Mouse (Mus musculus) limb, embryonic 11.5 days (tissue): ENCODE measurements at regions not wholly inside any gene's neighbourhood (a gene's known extent, or its start where the extent isn't known, plus 50 kb on each side); places are given as distances from the start of the nearest gene placed in this dataset.

Experiments used
- ATAC-seq: fragments of 200-750 bp; cut with Nextera tagmentation; 2 replicates; pipeline ENCODE4 v1.8.0; 2017; ENCODE audit warnings: low read depth; ENCODE audit not compliant: insufficient number of reproducible peaks, low FRiP score, low TSS enrichment
- DNase-seq: peaks from one replicate; pipeline ENCODE4 v3.0.0-alpha.2; 2015; ENCODE audit warnings: low spot score
- H3K27ac ChIP-seq: fragments of 300-500 bp; sonication (generic); replicated peaks from 2 replicates; pipeline ENCODE4 v1.5.1; 2014; ENCODE audit warnings: low read depth, mild to moderate bottlenecking, low read length
- H3K27me3 ChIP-seq: fragments of 300-500 bp; sonication (generic); 2 replicates; pipeline ENCODE4 v1.6.1; 2014; ENCODE audit warnings: mild to moderate bottlenecking, low read length, mixed read lengths; ENCODE audit not compliant: control insufficient read depth, insufficient read depth
- H3K36me3 ChIP-seq: fragments of 300-500 bp; sonication (generic); 2 replicates; pipeline ENCODE4 v1.6.1; 2014; ENCODE audit warnings: mild to moderate bottlenecking, low read length, moderate library complexity, mixed read lengths; ENCODE audit not compliant: control insufficient read depth, insufficient read depth
- H3K4me1 ChIP-seq: fragments of 300-500 bp; sonication (generic); 2 replicates; pipeline ENCODE4 v1.6.1; 2014; ENCODE audit warnings: low read length, mixed read lengths; ENCODE audit not compliant: control insufficient read depth, insufficient read depth
- H3K4me2 ChIP-seq: fragments of 300-500 bp; sonication (generic); 2 replicates; pipeline ENCODE4 v1.6.1; 2014; ENCODE audit warnings: low read depth, mild to moderate bottlenecking, moderate library complexity; ENCODE audit not compliant: severe bottlenecking
- H3K4me3 ChIP-seq: fragments of 300-500 bp; sonication (generic); 2 replicates; pipeline ENCODE4 v1.5.1; 2014; ENCODE audit warnings: low read depth, low read length
- H3K9ac ChIP-seq: fragments of 300-500 bp; sonication (generic); 2 replicates; pipeline ENCODE4 v1.6.1; 2014; ENCODE audit warnings: mild to moderate bottlenecking, low read length
- H3K9me3 ChIP-seq: fragments of 300-500 bp; sonication (generic); 2 replicates; pipeline ENCODE4 v1.6.1; 2016; ENCODE audit warnings: low read length; ENCODE audit not compliant: control insufficient read depth
- WGBS: fragments of 180-500 bp; shearing (Covaris S2); extraction: QIAGEN DNeasy Blood & Tissue Kit; methylation state at CpG from one replicate; pipeline ENCODE4 v1.1.7; 2014; 5-methylcytosine and 5-hydroxymethylcytosine counted together

DNA sequence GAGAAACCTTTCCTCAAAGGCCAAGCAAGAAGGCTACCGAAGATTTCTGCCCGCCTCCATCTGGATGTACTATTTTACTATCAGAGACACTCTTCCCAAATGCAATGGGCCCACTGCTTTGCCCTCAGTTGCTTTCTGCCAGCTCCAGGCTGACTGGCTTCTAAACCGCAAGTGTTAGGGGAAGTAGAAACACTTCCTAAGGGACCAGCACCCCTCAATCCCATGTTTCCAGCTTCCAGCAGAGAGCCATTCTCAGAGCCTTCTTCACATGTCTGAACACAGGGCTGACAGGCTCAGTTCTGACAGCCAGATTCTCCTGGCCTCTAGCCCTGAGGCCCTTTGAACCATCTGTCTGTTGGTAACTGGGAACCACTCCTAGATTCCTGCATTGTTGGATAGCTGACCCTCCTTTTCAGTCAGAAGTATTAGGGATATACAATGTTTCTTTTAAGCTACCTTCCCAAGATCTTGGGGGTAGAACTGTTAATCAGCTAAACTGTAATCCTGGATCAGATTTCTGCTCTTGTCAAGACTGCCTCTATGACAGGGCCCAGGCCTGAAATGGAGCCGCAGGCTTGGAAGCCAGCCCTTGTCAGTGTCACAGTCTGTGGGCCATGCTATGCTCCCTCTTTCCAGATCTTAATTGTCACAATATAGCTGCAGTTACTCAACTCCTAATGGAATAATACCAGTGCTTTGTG is 355.8 kb downstream of the 1700129C05Rik start:
- H3K9ac ChIP-seq, result no peak overlapping the region
- 87% methylated on average over 4 of the region's 4 CpGs for WGBS
- no peak for ATAC-seq

GRCm38 (mm10) chr14:58783201-58783600 is 359.5 kb downstream of the 1700129C05Rik start:
- no peak overlapping the region for H3K4me2 ChIP-seq
- no peaks in the 10 kb centered on the region for H3K4me1 ChIP-seq
- no peak overlapping the region for H3K4me3 ChIP-seq
- H3K27me3 ChIP-seq, result no peaks in the 10 kb centered on the region
- no peak for DNase-seq
- 70% methylated on average over 1 of the region's 1 CpGs for WGBS
- H3K27ac ChIP-seq, result no peak overlapping the region
- no peak for ATAC-seq
- no peaks in the 10 kb centered on the region for H3K36me3 ChIP-seq
- H3K9me3 ChIP-seq, result no peaks in the 10 kb centered on the region
- H3K9ac ChIP-seq, result no peak overlapping the region

More for the DNA sequence above, 355.8 kb downstream of the 1700129C05Rik start:
- H3K9me3 ChIP-seq, result no peaks in the 10 kb centered on the region
- no peak overlapping the region for H3K27ac ChIP-seq
- no peak overlapping the region for H3K4me3 ChIP-seq
- no peaks in the 10 kb centered on the region for H3K27me3 ChIP-seq
- H3K4me1 ChIP-seq, result no peaks in the 10 kb centered on the region
- no peaks in the 10 kb centered on the region for H3K36me3 ChIP-seq
- no peak for DNase-seq
- H3K4me2 ChIP-seq, result no peak overlapping the region

DNA sequence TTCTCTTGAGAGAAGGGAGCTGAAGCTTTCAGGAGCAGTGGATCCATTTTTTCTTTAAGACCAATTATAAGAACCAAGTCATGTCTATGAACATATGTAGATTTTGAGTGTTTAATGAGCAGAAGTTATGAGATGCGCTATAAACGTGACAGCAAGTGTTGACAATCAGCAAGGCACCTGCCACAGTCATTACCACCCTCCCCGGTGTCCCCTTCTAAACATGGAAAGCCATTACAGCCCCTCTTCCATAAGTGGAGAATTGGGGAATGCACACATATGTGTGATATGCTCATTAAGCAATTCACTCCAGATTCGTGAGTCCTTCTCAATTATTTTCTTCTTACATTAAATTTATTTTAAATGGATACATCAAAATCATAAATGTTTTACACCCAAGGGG is 362.4 kb downstream of the 1700129C05Rik start:
- WGBS, result 90% methylated on average over 4 of the region's 4 CpGs
- no peak overlapping the region for H3K4me2 ChIP-seq
- no peak overlapping the region for H3K9ac ChIP-seq
- no peak for DNase-seq
- H3K27ac ChIP-seq, result no peak overlapping the region
- H3K4me3 ChIP-seq, result no peak overlapping the region
- no peak for ATAC-seq
- H3K9me3 ChIP-seq, result no peaks in the 10 kb centered on the region
- H3K36me3 ChIP-seq, result no peaks in the 10 kb centered on the region
- no peaks in the 10 kb centered on the region for H3K4me1 ChIP-seq
- no peaks in the 10 kb centered on the region for H3K27me3 ChIP-seq

- H3K4me2 ChIP-seq, result no peak overlapping the region
- DNase-seq, result no peak
- whole genome bisulfite sequencing, result 87% methylated on average over 4 of the region's 4 CpGs
- H3K27ac ChIP-seq, result no peak overlapping the region
- no peaks in the 10 kb centered on the region for H3K27me3 ChIP-seq
- no peaks in the 10 kb centered on the region for H3K4me1 ChIP-seq
- ATAC-seq, result no peak
- no peaks in the 10 kb centered on the region for H3K9me3 ChIP-seq
- no peak overlapping the region for H3K4me3 ChIP-seq
- H3K9ac ChIP-seq, result no peak overlapping the region
- no peaks in the 10 kb centered on the region for H3K36me3 ChIP-seq
These were observed 364.0 kb downstream of the 1700129C05Rik start for GRCm38 (mm10) chr14:58778675-58779074.

DNA sequence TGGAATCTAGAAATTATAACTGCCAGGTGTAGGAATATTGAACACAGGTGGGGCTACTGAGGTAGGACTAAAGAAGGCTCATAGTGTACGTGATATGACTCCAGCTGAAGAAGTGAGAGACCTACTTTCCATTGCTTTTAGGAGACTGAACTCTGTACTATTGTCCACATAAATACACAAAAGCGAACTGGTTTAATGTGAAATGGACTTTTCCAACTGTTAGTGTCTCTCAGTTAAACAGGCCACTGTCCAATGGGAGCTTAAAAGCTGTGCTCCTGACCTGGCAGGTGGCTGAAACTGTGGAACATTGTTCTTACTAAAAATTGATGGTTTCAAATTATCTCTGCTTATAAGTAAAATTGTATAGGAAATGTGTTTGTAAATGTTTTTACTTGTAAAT is 381.4 kb downstream of the 1700129C05Rik start:
- WGBS, result 90% methylated on average over 2 of the region's 2 CpGs
- H3K9me3 ChIP-seq, result no peaks in the 10 kb centered on the region
- H3K4me2 ChIP-seq, result no peak overlapping the region
- ATAC-seq (no peak), DNase-seq (no peak)
- H3K27me3 ChIP-seq, result no peaks in the 10 kb centered on the region
- H3K27ac ChIP-seq, result no peak overlapping the region
- H3K9ac ChIP-seq, result no peak overlapping the region
- no peaks in the 10 kb centered on the region for H3K36me3 ChIP-seq
- no peak overlapping the region for H3K4me3 ChIP-seq
- no peaks in the 10 kb centered on the region for H3K4me1 ChIP-seq

GRCm38 (mm10) chr14:58759759-58760158 is 382.9 kb downstream of the 1700129C05Rik start:
- H3K27me3 ChIP-seq, result no peaks in the 10 kb centered on the region
- no peaks in the 10 kb centered on the region for H3K36me3 ChIP-seq
- DNase-seq (no peak), ATAC-seq (no peak)
- no peak overlapping the region for H3K4me3 ChIP-seq
- H3K4me1 ChIP-seq, result no peaks in the 10 kb centered on the region
- no peaks in the 10 kb centered on the region for H3K9me3 ChIP-seq
- no peak overlapping the region for H3K9ac ChIP-seq
- 78% methylated on average over 4 of the region's 4 CpGs for WGBS
- H3K4me2 ChIP-seq, result no peak overlapping the region
- H3K27ac ChIP-seq, result no peak overlapping the region

- ATAC-seq, result no peak
- H3K9me3 ChIP-seq, result no peaks in the 10 kb centered on the region
- no peak overlapping the region for H3K4me2 ChIP-seq
These were observed 388.9 kb downstream of the 1700129C05Rik start for GRCm38 (mm10) chr14:58753781-58754180.

DNA sequence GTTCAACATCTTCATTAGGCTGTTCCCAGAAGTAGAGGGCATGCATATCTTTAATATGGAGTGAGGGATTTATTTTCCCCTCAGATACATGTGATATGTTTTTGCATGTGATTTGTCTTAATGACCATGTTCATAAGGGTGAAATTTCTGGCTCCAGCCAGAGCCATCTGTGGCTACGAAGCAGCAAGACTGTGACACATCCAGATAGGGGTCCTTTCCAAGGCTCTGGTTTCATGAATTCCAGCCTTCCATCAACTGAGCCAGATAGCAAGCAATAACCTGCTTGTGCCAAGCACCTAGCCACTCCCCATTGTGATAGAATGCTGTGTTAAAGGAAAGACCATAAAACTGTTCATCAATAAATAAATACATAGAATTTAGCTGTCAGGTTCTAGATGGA is 389.6 kb downstream of the 1700129C05Rik start:
- Histone ChIP-seq H3K9ac (no peak overlapping the region), H3K27ac (no peak overlapping the region), H3K4me1 (no peaks in the 10 kb centered on the region), H3K4me2 (no peak overlapping the region), H3K9me3 (no peaks in the 10 kb centered on the region), H3K27me3 (no peaks in the 10 kb centered on the region), H3K36me3 (no peaks in the 10 kb centered on the region), H3K4me3 (no peak overlapping the region)
- WGBS, result 87% methylated on average over 1 of the region's 1 CpGs
- no peak for DNase-seq
- no peak for ATAC-seq

More at GRCm38 (mm10) chr14:58753781-58754180, 388.9 kb downstream of the 1700129C05Rik start:
- no peaks in the 10 kb centered on the region for H3K36me3 ChIP-seq
- no peaks in the 10 kb centered on the region for H3K27me3 ChIP-seq
- no peak overlapping the region for H3K4me3 ChIP-seq
- no peaks in the 10 kb centered on the region for H3K4me1 ChIP-seq
- DNase-seq, result no peak
- H3K27ac ChIP-seq, result no peak overlapping the region
- WGBS, result 89% methylated on average over 7 of the region's 7 CpGs
- no peak overlapping the region for H3K9ac ChIP-seq

DNA sequence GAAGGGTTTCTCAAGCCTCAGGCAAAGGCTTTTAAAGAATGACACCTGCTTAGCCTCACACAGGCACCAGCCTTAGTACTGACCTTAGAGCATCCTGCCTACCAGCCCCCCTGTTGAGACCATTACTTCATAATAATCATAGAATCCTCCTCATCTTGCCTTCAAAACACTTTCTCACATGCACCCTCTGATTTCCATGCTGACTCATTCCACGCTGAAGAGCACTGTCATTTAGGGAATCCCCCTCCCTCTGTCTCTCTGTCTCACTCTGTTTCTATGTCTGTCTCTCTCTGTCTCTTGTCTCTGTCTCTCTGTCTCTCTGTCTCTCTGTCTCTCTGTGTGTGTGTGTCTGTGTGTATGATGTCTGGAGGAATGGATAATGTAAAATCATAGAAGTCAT is 416.3 kb downstream of the 1700129C05Rik start:
- 72% methylated on average over 1 of the region's 1 CpGs for WGBS
- DNase-seq, result no peak

More for the DNA sequence above, 416.3 kb downstream of the 1700129C05Rik start:
- H3K4me1 ChIP-seq, result no peaks in the 10 kb centered on the region
- no peak for ATAC-seq
- no peak overlapping the region for H3K4me3 ChIP-seq
- no peaks in the 10 kb centered on the region for H3K9me3 ChIP-seq
- H3K4me2 ChIP-seq, result no peak overlapping the region
- no peak overlapping the region for H3K27ac ChIP-seq
- no peaks in the 10 kb centered on the region for H3K27me3 ChIP-seq
- H3K36me3 ChIP-seq, result no peaks in the 10 kb centered on the region
- H3K9ac ChIP-seq, result no peak overlapping the region
